Mouse (Mus musculus): ENCODE results near the gene Zic2. TPM values are rescaled to one million over a fixed set of nuclear protein-coding genes. Genes with fewer than 3 reads are reported as not detected.

Zic2 gene
- 0.02 TPM in 1 of 2 replicates, not detected in the other for polyA plus RNA-seq (2012)

GRCm38 (mm10) chr14:122474891-122475556 lies at the start of gene Zic2:
Gene Zic2 (plus strand): TSS chr14:122475435.
- TF ChIP-seq GATA1 (IDR thresholded peaks at IDR 0.05; ENCODE audit: low read length), result no peak

DNA sequence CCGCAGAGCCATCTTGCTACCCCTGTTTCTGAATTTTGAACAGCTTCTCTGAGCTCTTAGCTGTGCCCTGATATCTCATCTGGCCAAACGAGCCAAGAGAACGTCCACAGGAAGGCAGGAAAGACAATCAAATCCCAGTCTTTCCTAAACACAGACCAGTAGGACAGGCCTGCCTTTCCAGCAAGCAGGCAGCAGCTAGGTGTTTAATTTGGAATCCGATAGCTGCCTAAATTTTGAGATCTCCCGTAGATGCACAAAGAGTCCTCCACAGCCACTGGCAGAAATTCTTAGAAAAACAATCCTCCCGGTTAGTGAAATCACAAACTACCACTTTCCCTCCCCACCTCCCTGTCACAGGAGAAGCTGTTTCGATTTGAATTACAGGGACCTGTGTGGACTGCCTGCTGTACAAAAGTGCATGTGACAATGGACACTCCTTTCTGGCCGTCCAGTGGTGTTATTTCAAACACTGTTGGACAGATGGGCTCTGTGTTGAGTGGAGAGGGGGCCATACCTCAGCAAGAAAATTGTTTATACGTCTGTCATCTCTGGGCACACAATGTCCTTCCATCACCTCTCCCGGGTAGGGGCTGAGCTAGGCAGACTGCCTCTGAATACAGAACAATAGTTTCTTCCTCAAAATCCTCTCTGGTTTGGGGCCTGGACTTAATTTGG lies 48.6 kb upstream of the Zic2 start:
- no peak for TF ChIP-seq GATA1 (IDR thresholded peaks at IDR 0.05; ENCODE audit: low read length)

GRCm38 (mm10) chr14:122427204-122427560 lies 48.1 kb upstream of the Zic2 start:
- TF ChIP-seq GATA1 (IDR thresholded peaks at IDR 0.05; ENCODE audit: low read length), result no peak

DNA sequence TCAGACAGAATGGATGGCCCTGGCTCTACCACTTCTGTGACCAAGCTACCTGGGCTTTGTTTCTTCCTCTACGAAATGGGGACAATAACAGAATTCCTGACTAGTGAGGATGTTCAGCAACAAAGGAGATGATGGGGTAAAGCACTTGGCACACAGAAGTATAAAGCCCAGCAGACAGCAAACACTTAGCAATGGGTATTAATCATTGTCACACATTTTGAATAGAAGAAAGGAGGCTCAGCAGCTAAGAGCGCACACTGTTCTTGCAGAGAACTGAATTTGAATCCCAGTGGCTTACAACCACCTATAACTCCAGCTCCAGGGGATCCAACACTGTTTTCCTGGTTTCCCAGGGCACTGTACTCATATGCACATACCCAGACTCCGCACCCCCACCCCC lies 47.6 kb upstream of the Zic2 start:
- TF ChIP-seq GATA1 (IDR thresholded peaks at IDR 0.05; ENCODE audit: low read length), result no peak

GRCm38 (mm10) chr14:122432558-122432957 lies 42.7 kb upstream of the Zic2 start:
- no peak for TF ChIP-seq GATA1 (IDR thresholded peaks at IDR 0.05; ENCODE audit: low read length)

DNA sequence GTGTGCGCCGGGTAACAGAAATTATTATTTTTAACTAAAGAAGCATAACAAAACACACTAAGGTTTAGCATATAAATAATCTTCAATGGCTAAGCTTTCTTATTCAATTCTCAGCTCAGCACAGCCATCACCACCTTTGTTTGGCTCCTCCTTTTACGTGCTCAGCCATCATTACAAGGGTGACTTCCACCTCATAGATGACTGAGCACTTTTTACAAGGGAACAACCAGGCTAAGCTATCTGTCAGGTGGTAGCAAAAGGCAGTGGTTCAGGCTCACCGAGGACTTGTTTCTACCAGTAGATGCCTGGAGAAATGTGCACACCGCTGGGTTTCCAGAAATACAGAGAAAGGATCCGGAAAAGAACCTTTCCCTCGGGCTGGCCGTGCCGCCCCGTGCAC lies 41.2 kb upstream of the Zic2 start:
- TF ChIP-seq GATA1 (IDR thresholded peaks at IDR 0.05; ENCODE audit: low read length), result no peak

GRCm38 (mm10) chr14:122436850-122437249 lies 38.4 kb upstream of the Zic2 start:
- no peak for TF ChIP-seq GATA1 (IDR thresholded peaks at IDR 0.05; ENCODE audit: low read length)

DNA sequence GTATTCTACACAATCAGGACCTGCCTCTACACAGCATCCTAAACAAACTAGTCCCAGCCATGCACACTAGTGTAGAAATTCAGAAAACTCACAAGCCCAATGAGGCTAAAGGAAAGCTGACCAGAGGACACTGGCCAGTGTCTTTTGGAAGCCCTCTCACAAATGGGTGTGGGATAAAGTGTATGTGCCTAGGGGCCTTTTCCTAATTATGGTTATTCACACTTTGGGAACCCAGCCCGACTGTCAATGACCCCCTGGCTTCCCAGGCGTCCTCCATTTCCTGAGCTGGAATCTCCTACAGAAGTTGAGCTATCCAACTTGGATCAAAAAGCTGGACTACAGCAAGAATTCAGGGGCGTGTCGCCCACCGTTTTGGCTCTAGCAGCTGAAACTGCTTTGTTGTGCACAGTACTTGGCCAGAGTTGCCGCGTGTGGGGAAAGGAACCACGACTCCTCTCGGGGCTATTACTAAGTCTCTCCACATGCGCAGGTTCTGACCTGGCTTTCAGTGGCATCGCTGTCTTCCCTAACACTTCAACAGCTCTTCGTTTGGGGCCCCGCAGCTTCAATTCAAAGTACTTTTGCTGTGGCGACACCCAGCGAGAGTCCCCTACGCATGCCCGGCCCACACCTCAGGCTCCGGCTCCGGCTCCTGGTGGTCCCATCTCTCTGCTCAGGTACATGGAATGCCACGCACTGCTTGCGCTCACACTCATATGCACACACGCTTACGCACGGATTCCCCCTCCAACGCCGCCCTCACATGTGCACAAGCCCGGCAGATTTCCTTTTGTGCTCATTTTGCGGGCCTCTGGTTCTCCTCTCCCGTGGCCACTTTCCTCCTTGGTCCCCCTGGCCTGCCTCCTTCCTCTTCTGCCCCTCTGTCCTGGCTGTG lies 25.4 kb upstream of the Zic2 start:
- TF ChIP-seq GATA1 (IDR thresholded peaks at IDR 0.05; ENCODE audit: low read length), result no peak

DNA sequence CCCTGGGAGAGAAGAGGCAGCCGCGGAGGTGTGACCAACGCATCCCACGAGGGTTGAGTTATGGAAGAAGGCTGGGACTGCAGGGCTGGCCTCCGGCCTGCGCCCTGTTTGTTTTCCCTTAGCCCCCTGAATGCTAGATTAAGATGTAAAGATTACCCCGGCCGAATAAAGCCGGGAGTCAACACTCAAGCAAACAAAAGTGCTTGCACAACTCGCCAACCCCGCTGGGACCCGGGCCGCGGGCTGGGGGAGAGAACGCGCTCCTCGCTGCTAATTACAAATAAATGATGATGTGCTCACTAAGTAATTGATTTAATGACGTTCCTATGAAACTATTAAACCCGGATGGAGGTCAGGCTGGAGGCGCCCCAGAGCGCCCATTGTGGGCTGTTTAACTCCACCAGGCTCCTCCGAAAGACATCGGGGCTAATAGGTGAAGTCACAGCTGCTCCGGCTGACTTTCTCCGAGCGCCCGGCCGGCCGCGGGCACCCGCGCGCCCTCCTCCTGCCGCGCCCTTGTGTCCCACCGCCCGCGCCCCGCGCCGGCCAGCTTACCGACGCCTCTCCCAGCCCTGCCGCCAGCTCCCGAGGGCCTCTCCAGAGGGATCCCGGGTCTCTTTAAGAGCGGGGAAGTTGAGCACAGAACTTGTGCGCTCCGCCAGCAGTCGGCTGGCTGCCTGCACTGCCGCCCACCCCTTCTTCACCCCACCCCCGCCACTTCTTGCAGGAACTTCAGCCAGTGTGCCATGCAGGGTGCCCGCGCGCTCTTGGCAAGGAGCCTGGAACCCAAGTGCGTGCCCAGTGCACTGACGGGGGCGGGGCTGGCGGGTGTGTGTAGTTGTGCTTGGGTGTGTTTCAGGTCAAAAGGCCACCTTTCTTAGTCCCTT lies 24.5 kb upstream of the Zic2 start, which contains the start of gene Gm5089:
Gene Gm5089, minus strand, starts transcription at position 620 of the 887 bp plus-strand sequence.
- TF ChIP-seq GATA1 (IDR thresholded peaks at IDR 0.05; ENCODE audit: low read length), result no peak

GRCm38 (mm10) chr14:122451551-122452145 lies 23.6 kb upstream of the Zic2 start:
- TF ChIP-seq GATA1 (IDR thresholded peaks at IDR 0.05; ENCODE audit: low read length), result no peak

GRCm38 (mm10) chr14:122452701-122453387 lies 22.4 kb upstream of the Zic2 start:
- no peak for TF ChIP-seq GATA1 (IDR thresholded peaks at IDR 0.05; ENCODE audit: low read length)

- no peak for TF ChIP-seq GATA1 (IDR thresholded peaks at IDR 0.05; ENCODE audit: low read length)
These were observed 21.7 kb upstream of the Zic2 start for GRCm38 (mm10) chr14:122453388-122453995.

GRCm38 (mm10) chr14:122453996-122454738 lies 21.1 kb upstream of the Zic2 start:
- no peak for TF ChIP-seq GATA1 (IDR thresholded peaks at IDR 0.05; ENCODE audit: low read length)

Data from G1E-ER4 (cell line).